Mouse (Mus musculus) ovary, postnatal 36 days (tissue): Measurements from ENCODE around the gene Nmnat3.
A peak's percentile ranks its signal among the peaks of the same experiment; 100 is the strongest.

Experiments used
- DNase-seq: peaks from one replicate; pipeline ENCODE4 v3.0.0; 2022; ENCODE audit warnings: low spot score, mixed read lengths

The Nmnat3 gene

DNA sequence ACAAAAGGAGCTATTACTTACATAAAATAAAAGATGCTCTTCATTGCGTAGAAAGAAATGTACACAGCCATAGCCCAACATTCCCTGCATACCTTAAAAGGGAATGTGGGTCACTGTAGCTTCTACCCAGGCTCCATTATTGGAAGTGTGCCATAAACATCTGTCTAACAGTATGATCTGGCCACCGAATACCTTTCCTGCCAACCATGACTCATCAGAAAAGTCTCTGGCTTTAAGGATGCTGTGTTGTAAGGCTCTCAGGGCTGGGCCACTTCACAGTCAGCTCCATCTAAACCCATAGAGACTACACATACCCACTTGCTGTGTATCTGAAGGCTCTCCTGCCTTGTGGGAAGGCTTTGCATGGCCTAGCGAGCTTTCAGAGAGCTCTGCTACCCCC is 73.8 kb downstream of the Nmnat3 start:
- no peak for DNase-seq

DNA sequence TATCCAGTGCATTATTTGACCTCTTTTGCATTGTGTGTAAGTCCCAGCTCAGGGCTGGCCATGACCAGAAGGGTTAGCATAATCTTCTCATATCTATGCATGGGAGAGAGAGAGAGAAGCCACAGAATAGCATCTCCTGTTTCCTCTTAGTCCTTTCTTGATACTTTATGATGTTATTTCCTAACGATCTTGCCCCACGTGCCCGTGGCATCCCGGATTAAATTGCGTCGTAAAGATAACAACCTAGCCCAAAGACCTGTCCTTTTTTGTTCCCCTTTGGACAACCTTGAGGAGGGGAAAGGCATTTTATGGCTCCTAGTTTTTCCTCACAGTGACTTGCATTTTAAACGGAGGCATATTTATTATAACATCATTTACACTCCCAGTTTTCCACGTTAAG is 78.8 kb downstream of the Nmnat3 start:
- no peak for DNase-seq

- no peak for DNase-seq
These were observed 80.2 kb downstream of the Nmnat3 start for GRCm38 (mm10) chr9:98367333-98367962.

GRCm38 (mm10) chr9:98369707-98370106 is 82.5 kb downstream of the Nmnat3 start:
- DNase-seq, result no peak

GRCm38 (mm10) chr9:98373358-98373757 is 86.1 kb downstream of the Nmnat3 start:
- DNase-seq, result no peak

- DNase-seq, result no peak
These were observed 87.7 kb downstream of the Nmnat3 start for GRCm38 (mm10) chr9:98374897-98375296.

DNA sequence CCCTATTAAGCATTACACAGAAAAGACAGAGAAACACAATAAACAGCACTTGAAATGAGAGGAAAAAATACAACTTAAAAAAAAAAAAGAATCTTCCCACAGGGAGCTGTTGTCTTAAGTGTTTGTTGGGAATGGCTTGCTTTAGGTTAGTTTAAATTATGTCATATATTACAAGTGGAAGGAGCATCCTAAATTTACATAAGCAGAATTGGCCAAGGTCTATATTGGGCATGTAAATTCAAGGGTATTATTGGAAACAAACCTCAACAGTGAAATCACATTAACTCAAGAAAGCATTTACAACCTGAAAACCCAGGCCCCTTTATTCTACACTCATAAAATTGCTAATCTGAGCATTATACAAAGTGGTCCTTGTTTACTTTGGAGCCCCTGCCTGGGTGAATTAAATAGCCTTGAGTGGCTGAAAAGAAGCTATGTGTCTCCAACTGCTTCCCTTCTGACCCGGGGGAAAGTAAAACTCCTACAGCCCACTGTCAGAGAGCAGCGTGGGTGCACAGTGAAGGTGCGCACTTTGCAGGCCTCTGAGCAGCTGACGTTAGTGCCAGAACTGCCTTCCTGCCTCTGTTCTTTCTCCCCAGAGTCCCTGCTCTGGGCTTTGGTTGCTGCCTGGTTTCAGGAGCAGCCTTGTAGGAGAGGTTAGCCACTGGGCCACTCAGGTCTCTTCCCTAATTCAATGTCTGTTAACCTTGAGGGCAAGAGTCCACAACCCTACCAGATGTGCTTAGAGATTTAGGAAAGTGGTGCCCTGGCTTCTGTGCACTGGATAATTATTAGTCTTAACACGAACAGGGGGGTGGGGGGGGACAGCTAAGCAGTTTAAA is 88.3 kb downstream of the Nmnat3 start:
- DNase-seq, result no peak

DNA sequence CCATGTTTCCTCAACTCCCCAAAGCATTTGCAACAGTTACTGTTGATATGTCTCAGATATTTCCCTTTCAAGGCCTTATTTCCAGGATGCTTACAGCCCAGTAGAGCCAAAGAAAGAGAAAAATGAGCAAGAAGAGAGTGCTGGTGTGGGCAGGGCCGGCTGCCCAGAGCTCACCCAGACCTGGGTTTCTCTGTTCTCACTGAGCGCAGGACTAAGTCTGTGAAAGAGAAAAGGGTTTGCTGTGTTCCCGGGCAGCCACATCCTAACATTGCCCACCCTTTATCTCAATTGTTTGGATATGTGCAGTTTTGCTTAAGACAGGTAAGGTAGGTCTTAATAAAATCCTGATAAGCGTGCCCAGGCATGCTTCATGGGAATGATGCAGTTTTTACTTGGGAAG is 92.5 kb downstream of the Nmnat3 start:
- no peak for DNase-seq

DNA sequence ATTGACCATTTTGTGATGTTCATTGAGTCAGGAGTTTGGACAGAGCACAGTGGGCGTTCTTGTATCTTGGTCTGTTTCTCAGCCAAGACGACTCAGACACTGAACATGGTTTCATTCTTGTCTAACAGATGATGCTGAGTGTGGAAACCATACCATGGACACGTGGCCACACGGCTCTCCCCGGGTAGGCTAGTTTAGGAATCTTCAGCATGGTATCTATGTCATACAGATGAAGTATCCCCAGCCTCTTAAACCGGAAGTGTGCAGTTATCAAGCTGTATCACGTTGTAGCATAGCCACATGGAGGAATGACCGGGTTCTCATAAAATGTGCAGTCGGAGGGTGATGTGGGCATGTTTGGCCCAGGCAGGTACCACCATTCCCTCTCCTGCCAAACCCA is 93.4 kb downstream of the Nmnat3 start:
- no peak for DNase-seq

GRCm38 (mm10) chr9:98387741-98388632 is 100.8 kb downstream of the Nmnat3 start:
- no peak for DNase-seq

DNA sequence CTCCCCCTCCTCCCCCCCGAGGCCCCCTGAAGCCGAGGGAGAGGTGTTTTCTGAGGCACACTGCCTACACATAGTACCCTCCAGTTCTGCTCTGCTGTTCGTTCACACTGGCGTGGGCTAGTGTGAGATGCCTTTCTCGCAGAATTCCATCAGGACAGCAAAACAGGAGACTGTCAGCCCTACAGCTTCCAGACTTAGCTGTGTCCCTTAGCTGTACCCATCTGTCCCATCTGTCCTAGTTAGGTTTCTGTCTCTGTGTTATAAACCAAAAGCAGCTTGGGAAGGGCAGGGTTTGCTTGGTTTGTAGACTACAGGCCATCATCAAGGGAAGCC is 101.4 kb downstream of the Nmnat3 start:
- DNase-seq, result no peak

- no peak for DNase-seq
These were observed 106.3 kb downstream of the Nmnat3 start for GRCm38 (mm10) chr9:98393496-98393895.

DNA sequence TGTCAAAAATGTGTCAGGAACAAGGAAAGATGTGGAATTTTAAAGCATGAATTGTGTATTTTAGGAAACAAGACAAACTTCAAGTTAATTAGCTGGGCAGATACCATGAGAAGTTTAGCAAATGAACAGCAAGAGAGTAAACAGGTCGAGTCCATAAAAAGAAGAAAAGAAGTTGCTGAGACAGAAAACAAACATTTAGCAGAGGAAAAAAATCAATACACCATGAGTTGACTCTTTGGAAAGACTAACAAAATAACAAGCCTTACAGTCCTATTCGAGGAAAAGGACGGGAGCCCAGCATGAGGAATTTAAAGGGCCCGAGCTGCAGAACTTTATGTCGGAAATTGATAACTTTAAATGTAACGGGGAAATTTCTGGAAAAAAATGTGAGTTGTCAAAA is 110.0 kb downstream of the Nmnat3 start:
- DNase-seq, result no peak

GRCm38 (mm10) chr9:98397866-98398265 is 110.6 kb downstream of the Nmnat3 start:
- DNase-seq, result no peak

- no peak for DNase-seq
These were observed 113.1 kb downstream of the Nmnat3 start for GRCm38 (mm10) chr9:98400185-98400894.

DNA sequence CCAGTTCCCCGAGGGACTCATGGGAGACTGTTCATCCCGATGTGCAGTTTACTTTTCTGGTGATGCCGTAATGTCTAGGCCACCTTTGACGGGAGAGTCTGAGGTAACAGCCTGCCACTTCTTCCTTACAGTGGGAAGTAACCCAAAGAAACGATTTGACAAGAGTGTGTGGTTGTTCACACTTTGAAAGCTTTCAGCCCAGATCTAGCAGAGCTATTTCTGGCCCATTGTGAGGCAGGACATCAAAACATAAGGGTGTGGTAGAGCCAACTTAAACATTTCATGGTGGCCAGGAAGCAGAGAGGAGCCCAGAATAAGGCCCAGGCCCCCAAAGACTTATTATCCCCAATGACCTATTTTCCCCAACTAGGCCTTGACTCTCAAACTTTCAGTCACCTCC is 114.4 kb downstream of the Nmnat3 start:
- DNase-seq, result no peak

GRCm38 (mm10) chr9:98407771-98408170 is 120.5 kb downstream of the Nmnat3 start:
- DNase-seq, result no peak

DNA sequence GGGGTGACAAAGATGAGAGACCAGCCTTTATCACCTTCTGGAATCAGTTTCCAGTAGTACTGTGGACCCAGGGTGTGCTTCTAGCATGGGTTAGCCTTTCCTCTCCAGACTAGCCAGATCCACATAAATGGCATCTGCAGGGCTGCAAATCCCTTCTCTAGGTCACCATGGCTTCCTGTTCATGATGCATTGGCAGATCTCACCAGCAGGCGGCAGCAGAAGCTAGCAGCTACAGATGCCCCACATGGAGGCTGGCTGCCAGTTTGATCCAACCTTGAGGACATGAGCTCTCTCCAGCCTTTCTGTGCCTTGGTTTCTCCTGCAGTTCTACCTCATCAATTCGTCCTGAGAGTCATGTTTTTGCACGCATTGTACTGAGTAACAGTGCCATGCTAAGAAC is 121.9 kb downstream of the Nmnat3 start:
- peak; percentile 78 for DNase-seq

- DNase-seq, result no peak
These were observed 128.2 kb downstream of the Nmnat3 start for GRCm38 (mm10) chr9:98415427-98415826.

- peak; percentile 37 for DNase-seq
These were observed 130.7 kb downstream of the Nmnat3 start for GRCm38 (mm10) chr9:98417919-98418318.

- no peak for DNase-seq
These were observed 131.1 kb downstream of the Nmnat3 start for GRCm38 (mm10) chr9:98418346-98418745.

- DNase-seq, result no peak
These were observed 133.4 kb downstream of the Nmnat3 start for GRCm38 (mm10) chr9:98420666-98421065.
